Mouse (Mus musculus) layer of hippocampus, adult 18-20 months (tissue): ENCODE results near the gene Ppara. TPM values are rescaled to one million over a fixed set of nuclear protein-coding genes. Genes with fewer than 3 reads are reported as not detected.

ENCODE experiments used
- DNase-seq, 2 experiments: peaks; one replicate each; pipeline ENCODE4 v3.0.0; 2022; ENCODE audit warnings: low spot score in 2 of 2
- long read RNA-seq: library from polyadenylated mRNA; stranded (forward); transcript quantifications from one replicate; pipeline ENCODE4 v2.0.0, GENCODE M21; 2021
- total RNA-seq, 2 experiments: library from RNA; stranded (reverse); gene quantifications; 2 replicates each; pipeline ENCODE4 v1.2.3; 2021

Ppara gene
- total RNA-seq: 1 to 10 TPM; 2.9 to 3.4 TPM
- long read RNA-seq, partial matches to known transcripts: 0 of 1 reads
- long read RNA-seq, other reads (novel, unspliced or antisense): 1 of 1 reads

DNA sequence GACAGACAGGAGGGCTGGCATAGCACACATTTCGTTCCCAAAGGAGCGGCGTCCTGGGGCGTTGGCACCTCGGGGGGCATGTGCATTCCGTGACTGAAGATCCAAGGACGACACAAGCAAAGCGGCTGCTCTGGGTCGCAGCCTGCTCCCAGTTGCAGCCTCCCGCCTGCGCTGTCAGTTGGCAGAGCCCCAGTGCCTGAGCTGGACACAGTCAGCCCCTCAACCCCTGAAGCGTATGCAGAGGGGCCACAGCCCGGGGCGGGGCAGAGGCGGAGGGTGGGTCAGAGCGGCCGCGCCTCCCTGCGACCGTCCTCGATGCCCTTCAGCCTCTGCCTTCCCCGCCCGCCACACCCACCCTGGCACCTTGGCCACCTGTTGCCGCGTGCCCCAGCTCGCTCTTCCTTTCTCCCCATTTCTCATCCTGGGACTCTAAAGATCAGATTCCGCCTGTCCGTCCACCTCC, at the start of gene Ppara:
Ppara (plus strand) TSS at position 413 of the 463 bp plus-strand sequence.
- DNase-seq: no peak

DNA sequence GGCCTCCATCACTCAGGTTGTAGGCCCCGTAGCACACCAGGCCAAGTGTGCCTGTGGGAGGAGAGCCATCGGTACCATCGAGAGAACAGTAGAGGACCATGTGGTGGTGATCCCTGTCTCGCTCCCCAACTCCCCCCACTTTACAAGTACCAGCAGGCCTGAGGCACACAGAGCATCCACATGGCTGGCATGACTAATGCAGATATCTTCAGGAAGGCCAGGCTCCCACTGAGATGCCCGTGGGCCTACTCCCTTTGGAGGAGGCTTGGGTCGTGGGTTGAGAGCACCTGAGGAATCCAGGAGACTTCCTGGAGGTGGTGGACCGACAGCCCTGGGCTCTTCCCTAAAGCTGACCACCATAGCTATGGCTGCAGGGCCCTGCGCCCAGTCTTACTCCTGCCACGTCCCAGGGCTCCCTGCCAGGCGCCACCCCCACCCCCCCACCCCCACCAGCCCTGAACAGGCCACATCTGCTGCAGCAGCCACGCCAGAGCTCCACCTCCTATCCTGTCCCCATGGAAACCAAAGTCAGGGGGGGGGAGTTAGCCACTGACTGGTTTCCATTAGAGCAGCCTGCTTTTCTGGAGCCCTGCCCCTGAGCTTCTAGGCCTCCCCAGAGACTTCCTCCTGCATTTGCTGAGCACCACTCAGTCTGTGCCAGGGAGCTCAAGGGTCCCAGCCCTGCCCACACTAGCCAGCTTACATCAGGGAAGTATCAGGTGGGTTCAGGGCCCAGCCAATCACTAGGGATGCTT, 48.0 kb upstream of the Ppara start:
- peak; percentile 60 to 84 for DNase-seq

DNA sequence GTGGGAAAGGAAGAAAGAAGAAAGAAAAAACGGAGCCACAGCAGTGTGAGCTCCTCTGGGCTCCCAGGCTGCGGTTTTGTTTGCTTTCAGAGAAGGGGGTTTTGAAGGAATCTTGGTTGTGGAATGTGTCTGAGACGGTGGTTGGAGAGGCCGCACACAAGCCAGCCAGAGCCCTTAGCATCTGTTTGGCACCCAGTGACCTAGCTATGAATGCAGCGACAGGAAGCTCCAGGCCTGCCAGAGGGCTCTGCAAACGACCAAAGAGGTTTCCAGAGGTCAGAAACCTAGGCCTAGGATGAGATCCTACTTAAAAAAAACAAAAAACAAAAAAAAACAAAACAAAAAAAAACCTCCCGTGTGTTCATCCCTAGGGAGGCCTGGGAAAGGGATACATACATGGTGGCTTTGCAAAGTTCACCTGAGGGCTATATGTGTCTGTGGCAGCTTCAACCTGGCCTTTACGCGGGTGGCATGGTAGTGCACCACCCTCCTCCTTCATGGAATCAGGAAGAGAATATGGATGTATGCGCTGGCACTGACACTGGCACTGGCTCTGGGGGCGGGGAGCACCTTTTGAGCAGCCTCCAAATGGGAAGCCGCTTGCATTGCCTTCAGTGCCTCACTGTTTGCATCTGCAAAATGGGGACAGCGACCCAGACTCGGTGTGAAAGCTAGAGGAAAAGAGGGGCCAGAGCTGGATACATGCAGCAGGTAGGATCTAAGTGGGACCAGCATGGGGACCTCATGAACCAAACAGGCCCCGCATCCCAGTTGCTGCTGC, 47.0 kb upstream of the Ppara start:
- no peak for DNase-seq

DNA sequence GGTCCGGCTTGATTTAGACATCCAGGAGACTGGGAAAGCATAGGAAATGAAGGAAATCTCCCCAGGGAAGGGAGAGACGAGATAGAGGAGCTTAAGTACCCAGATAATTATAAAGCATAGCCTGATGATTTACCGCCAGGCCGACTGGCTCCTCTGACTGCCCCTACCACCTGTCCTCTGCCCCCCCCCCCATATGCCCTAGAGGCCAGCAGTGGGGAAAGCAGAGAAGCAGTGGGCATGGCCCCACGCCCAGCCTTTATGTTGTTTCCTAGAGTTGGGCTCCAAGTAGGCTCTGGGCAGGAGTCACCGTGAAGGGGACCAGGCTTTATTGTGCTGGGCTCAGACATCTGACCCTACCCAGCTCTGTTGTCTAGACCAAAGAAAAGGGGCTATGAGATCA, 46.0 kb upstream of the Ppara start:
- DNase-seq: no peak

GRCm38 (mm10) chr15:85689523-85689922, 45.3 kb upstream of the Ppara start:
- no peak for DNase-seq

- DNase-seq: no peak
Measured at GRCm38 (mm10) chr15:85690058-85690457, 44.7 kb upstream of the Ppara start.

- DNase-seq: no peak
Measured at GRCm38 (mm10) chr15:85690875-85691274, 43.9 kb upstream of the Ppara start.

DNA sequence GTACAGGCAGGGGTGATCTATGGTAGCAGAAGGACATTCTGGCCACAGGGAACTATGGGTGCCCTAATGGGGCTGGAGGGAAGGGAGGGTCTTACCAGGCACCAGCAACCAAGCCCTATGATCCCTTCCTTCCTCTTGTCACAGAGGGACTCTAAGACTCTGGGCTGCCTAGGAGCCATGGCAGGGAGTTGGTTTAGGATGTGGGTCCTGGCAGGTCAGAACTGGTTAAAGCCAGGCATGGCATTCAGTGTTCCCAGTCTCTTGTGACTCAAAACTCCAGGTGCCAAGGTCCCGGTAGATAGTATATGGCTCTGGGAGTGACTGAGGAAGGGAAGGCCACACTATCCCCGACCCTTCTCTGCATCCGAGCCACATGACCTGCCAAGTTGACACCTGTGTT, 41.7 kb upstream of the Ppara start:
- no peak for DNase-seq

DNA sequence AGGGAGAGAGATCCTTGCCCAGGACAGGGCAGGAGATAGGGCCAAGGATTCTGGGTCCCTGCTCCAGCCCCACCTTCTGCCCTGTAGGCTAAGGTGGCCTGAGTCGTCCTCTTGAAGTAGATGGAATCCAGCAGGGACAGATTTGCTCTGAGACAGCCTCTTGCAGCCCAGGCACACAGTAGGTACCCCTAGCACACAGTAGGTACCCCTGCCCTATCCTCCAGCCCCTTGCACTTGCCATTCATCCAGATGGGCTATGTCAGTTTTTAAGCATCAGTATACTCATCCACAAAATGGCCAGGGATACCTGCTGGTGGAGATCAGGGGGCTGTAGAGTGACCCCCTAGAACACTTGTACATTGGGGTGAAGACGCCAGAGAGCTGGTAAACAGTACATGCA, 41.0 kb upstream of the Ppara start:
- DNase-seq: no peak

DNA sequence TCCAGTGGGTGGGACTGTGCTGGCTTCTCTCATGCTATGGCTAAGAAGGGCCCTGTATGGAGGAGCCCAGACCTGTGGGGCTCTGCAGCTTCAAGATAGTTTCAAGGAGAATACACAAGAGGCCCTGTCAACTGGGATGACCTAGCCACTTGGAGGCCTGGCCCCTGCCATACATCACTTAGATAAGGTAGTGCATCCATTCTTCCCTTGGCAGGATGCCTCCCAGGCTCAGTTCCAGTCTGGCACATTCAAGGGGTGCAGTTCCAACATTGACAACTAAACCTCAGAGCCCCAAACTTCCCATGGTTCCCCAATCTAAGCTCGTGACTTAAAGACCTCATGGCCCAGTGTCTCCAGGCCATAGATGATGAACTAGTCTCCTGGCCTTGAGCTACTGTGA, 40.4 kb upstream of the Ppara start:
- no peak for DNase-seq

- DNase-seq: no peak
Measured at GRCm38 (mm10) chr15:85695304-85695703, 39.5 kb upstream of the Ppara start.

GRCm38 (mm10) chr15:85698345-85699034, 36.3 kb upstream of the Ppara start:
- no peak for DNase-seq

- peak in 1 of 2 experiments; percentile 3 for DNase-seq
Measured at GRCm38 (mm10) chr15:85699452-85699851, 35.3 kb upstream of the Ppara start.

DNA sequence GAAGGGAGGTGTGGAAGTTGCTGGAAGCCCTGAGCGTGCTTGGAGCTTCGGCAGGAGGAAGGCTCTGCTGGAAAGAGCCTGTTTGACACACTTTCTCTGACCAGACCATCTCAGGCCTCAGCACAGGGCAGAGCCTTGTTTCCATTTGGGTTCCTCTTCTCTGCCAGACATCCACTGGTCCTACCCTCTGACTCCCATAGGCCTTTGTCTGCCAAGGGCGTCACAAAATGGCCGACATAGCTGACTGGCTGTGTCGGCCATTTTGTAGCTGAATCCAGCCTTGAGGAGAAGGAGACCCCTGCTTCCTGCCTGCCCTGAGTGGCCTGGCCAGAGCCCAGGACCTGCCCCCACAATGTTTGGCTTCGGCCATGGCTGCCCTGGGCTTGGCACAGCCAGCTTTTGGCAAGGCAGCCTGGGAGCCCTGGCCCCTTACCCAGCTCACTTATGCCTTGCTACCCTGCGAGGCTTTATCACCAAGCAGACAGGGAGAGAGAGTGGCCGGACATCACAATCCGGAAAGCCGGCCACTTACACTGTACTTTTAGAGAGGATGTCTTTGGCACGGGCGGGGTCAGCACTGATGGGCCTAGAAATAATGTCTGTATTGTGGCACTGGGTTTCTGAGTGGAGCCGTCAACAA, 34.8 kb upstream of the Ppara start:
- DNase-seq: peak in 1 of 2 experiments; percentile 34

GRCm38 (mm10) chr15:85700716-85701115, 34.1 kb upstream of the Ppara start:
- DNase-seq: no peak

DNA sequence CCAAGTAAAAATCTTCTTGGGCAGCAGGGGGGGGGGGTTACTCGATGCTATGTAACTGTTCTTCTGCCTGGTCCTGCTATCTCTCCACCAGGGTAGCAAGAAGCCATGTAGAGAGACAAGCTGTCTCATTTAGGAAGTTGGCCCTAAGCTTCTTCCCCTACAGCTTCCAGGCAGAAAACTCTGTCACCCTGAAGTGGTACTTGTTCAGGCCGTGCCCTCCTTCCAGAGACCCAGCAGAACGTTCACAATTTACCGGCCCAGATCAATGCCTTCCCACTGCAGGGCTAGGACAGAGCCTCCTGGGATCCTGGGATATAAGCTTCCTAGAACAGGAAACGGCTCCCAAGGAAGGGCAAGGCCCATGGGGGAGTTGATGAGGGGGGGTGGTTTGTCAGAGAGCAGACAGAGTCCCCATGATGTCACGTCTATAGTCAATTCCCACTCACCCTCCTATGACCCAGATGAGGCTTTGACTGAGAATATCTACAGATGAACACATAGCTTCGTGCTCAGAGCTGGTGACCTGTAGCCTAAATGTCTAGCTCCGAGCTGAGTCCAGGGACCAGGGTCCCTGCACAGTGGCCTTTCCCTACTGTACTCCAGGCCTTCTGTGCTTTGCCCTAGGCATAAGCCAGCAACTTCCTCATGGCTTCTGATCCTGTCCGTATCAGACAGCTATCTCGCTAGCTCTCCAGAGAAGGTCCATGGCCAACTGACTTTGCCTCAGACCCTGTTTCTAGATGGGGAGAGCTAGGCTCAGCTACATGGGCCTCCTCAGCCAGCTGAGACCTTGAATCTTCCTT, 33.5 kb upstream of the Ppara start:
- no peak for DNase-seq

DNA sequence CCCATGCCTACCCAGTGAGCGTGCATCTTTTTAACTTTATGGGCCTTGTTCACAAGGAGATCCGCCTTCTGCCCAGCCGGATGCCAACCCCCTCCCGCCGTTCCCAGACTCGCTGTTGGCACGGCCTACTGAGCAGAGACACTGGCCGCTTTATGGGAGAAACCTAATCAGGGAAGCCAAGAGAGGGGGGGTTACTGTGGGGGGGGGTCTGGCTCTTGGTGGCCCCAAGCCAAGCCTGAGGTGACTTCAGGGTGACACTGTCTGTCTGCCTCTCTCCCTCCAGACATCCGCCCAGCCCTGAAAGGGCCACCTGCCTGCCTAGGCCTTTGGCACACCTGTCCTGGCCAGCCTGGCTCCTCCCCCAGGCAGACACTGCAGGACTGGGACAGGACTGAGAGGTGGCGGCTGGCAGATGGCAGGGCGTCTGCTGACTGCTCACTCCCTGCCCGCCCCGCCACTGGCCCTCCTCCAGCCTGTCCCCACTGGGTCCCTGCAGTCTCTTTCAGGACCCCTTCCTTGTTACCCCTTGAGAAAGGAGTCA, 32.3 kb upstream of the Ppara start:
- DNase-seq: peak in 1 of 2 experiments; percentile 77

DNA sequence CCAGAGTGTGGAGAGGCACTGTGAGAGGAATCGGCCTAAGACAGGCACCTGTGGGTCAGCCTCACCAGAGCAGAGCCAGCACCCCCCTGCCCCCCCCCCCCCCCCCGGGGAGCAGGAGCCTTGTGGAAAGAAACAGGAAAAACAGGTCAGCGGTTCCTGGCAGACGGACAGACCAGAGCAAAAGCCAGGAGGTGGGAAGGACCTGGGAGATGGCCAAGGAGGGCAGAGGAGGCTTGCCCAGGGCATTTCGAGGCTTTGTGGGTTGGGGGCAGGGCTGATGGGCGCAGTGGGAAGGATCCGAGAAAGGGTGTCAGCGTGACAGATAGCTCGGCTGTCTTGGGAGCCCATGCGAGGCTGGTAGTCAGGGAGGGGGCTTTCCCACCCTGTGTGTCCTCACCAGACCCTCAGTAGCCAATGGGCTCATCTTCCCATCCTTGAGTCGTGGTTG, 31.6 kb upstream of the Ppara start:
- peak in 1 of 2 experiments; percentile 63 for DNase-seq

GRCm38 (mm10) chr15:85703858-85704257, 30.9 kb upstream of the Ppara start:
- no peak for DNase-seq
